Mouse (Mus musculus): ENCODE data around the gene Ppargc1a. TPM values are rescaled to one million over a fixed set of nuclear protein-coding genes. Genes with fewer than 3 reads are reported as not detected.

Gene Ppargc1a
- total and polyA plus RNA-seq, 3 experiments = 0.22 TPM; not detected in 2

DNA sequence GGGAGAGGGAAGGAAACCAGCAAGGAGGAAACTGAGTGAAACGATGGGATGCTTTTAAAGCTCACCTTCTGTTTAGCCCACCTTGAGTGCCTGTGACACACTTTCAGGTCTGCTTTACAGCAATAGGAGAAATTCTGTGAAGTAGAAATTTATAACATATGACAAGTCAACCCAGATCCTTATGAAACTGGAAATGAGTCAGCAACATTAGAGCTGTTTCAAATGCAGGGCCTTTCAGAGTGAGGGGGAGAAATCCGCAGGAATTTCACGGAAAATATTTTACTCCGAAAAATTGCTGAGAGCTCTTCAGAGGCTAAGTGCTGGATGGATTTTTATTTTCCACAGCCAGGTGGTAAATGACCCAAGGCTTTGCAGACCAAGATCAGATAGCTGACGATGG, 133.6 kb downstream of the Ppargc1a start:
- no peaks in the 10 kb centered on the region for H3K36me3 ChIP-seq (replicated peaks)
- no peak for ATAC-seq (ENCODE audit: extremely low read depth, insufficient number of reproducible peaks, low FRiP score, poor library complexity, severe bottlenecking)
- no peak for TF ChIP-seq CTCF (IDR thresholded peaks at IDR 0.05; ENCODE audit: low read depth, low read length)
- TF ChIP-seq TAL1 (conservative IDR thresholded peaks at IDR 0.05; ENCODE audit: low read depth, low read length) = no peak
- TF ChIP-seq GATA2 (IDR thresholded peaks at IDR 0.05; ENCODE audit: borderline replicate concordance, low read depth, low read length) = no peak
- no peak for TF ChIP-seq POLR2AphosphoS5 (IDR thresholded peaks at IDR 0.05; ENCODE audit: insufficient replicate concordance, low read depth, low read length)
- no peak for TF ChIP-seq GATA1 (IDR thresholded peaks at IDR 0.05; ENCODE audit: borderline replicate concordance, low read length)

DNA sequence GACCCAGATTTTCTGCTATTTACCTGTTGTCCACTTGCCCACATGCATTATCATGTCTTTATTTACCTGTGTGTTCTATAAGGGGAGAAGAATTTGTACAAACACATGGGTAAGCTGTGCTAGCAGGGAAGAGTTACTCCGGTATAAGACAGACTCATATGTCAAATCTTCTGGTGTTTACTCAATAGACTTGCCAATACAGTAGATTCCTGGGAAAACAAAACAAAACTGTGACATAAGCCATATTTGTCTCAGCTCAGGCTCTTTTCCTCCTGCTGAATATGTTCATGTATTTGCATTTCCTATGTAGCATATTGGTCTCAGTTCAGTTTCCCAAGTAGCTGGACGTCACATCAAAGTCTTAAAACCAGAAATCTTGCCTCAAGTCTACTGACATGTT, 135.0 kb downstream of the Ppargc1a start:
- TF ChIP-seq GATA2 (IDR thresholded peaks at IDR 0.05; ENCODE audit: borderline replicate concordance, low read depth, low read length) (no peak), CTCF (IDR thresholded peaks at IDR 0.05; ENCODE audit: low read depth, low read length) (no peak), POLR2AphosphoS5 (IDR thresholded peaks at IDR 0.05; ENCODE audit: insufficient replicate concordance, low read depth, low read length) (no peak), GATA1 (IDR thresholded peaks at IDR 0.05; ENCODE audit: borderline replicate concordance, low read length) (no peak), TAL1 (conservative IDR thresholded peaks at IDR 0.05; ENCODE audit: low read depth, low read length) (no peak)
- H3K27me3 ChIP-seq (ENCODE audit: insufficient read depth, low read length) = no peaks in the 10 kb centered on the region
- ATAC-seq (ENCODE audit: extremely low read depth, insufficient number of reproducible peaks, low FRiP score, poor library complexity, severe bottlenecking) = no peak
- no peaks in the 10 kb centered on the region; the same call in 1 of the 2 replicates for H3K9me3 ChIP-seq (replicated peaks)
- DNase-seq (ENCODE audit: low spot score) = no peak
- no peaks in the 10 kb centered on the region for H3K4me1 ChIP-seq (ENCODE audit: insufficient read depth, low read depth, low read length)
- H3K4me3 ChIP-seq (ENCODE audit: low read depth, low read length) = no peak overlapping the region
- H3K36me3 ChIP-seq (replicated peaks) = no peaks in the 10 kb centered on the region

More for the DNA sequence above, 133.6 kb downstream of the Ppargc1a start:
- Histone ChIP-seq H3K9me3 (replicated peaks) (no peaks in the 10 kb centered on the region; the same call in 1 of the 2 replicates), H3K27me3 (ENCODE audit: insufficient read depth, low read length) (no peaks in the 10 kb centered on the region), H3K4me1 (ENCODE audit: insufficient read depth, low read depth, low read length) (no peaks in the 10 kb centered on the region), H3K4me3 (ENCODE audit: low read depth, low read length) (no peak overlapping the region)
- DNase-seq (ENCODE audit: low spot score) = no peak

DNA sequence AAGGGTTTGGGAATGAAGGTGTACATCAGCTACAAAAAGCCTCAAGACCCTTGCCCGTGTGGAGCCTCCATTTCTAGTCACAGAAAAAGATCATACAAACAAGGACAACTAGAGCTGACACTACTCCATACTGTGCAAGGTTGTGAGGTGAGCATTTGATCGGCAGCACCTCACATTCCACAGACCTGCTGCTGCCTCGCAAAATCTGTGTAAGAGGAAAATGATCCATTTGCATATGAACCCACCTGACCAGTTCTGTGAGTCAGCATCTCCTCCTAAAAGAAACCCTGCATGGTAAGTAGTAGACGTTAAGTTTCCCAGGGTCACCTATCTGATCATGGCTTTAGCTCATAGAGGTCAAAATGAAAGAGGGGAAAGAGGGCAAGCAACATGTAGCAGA, 135.5 kb downstream of the Ppargc1a start:
- H3K4me1 ChIP-seq (ENCODE audit: insufficient read depth, low read depth, low read length) = no peaks in the 10 kb centered on the region
- H3K27me3 ChIP-seq (ENCODE audit: insufficient read depth, low read length) = no peaks in the 10 kb centered on the region
- TF ChIP-seq TAL1 (conservative IDR thresholded peaks at IDR 0.05; ENCODE audit: low read depth, low read length) = no peak
- TF ChIP-seq POLR2AphosphoS5 (IDR thresholded peaks at IDR 0.05; ENCODE audit: insufficient replicate concordance, low read depth, low read length) = no peak
- TF ChIP-seq GATA2 (IDR thresholded peaks at IDR 0.05; ENCODE audit: borderline replicate concordance, low read depth, low read length) = no peak
- TF ChIP-seq CTCF (IDR thresholded peaks at IDR 0.05; ENCODE audit: low read depth, low read length) = no peak
- no peak for TF ChIP-seq GATA1 (IDR thresholded peaks at IDR 0.05; ENCODE audit: borderline replicate concordance, low read length)
- no peak overlapping the region for H3K4me3 ChIP-seq (ENCODE audit: low read depth, low read length)
- H3K36me3 ChIP-seq (replicated peaks) = no peaks in the 10 kb centered on the region
- no peaks in the 10 kb centered on the region for H3K9me3 ChIP-seq (replicated peaks)
- no peak for DNase-seq (ENCODE audit: low spot score)
- no peak for ATAC-seq (ENCODE audit: extremely low read depth, insufficient number of reproducible peaks, low FRiP score, poor library complexity, severe bottlenecking)

DNA sequence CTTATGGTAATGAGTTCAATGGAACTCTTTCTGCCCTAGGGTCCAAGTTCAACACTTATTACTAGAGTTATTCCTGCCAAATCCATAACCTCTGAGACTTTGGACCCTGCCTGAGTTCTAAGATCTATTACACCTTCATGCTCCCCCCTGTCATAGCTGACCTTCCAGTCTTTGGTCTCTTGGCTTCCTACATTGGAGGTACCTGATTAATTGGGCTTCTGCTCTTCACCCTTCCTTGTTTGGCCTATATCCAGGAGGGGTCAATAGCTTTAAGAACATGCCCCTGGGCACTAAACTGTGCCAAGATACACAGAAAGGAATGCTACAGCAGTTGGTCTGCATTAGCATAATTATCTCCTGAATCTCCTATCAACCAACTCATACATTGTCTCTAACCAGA, 141.1 kb downstream of the Ppargc1a start:
- no peak for ATAC-seq (ENCODE audit: extremely low read depth, insufficient number of reproducible peaks, low FRiP score, poor library complexity, severe bottlenecking)
- Histone ChIP-seq H3K4me1 (ENCODE audit: insufficient read depth, low read depth, low read length) (no peaks in the 10 kb centered on the region), H3K27me3 (ENCODE audit: insufficient read depth, low read length) (no peaks in the 10 kb centered on the region), H3K36me3 (replicated peaks) (no peaks in the 10 kb centered on the region), H3K9me3 (replicated peaks) (no peaks in the 10 kb centered on the region), H3K4me3 (ENCODE audit: low read depth, low read length) (no peak overlapping the region)
- no peak for DNase-seq (ENCODE audit: low spot score)
- TF ChIP-seq GATA2 (IDR thresholded peaks at IDR 0.05; ENCODE audit: borderline replicate concordance, low read depth, low read length) (no peak), CTCF (IDR thresholded peaks at IDR 0.05; ENCODE audit: low read depth, low read length) (no peak), GATA1 (IDR thresholded peaks at IDR 0.05; ENCODE audit: borderline replicate concordance, low read length) (no peak), TAL1 (conservative IDR thresholded peaks at IDR 0.05; ENCODE audit: low read depth, low read length) (no peak), POLR2AphosphoS5 (IDR thresholded peaks at IDR 0.05; ENCODE audit: insufficient replicate concordance, low read depth, low read length) (no peak)

DNA sequence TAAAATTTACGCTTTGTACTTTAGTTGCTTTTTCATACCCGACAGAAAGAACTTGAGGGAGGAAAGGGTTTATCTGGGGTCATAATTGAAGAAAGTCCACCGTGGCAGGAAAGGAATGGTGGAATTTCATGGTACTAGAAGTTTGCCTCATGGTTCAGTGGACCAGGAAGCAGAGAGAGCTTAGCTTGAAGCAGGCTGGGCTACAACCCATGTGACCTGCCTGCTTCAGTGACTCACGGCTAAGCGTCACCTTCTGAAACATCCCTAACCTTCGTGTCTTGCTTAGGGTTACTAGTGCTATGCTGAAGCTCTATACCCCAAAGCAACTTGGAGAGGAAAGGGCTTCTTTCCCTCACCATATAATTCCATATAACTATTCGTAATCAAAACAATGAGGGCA, 151.1 kb downstream of the Ppargc1a start:
- Histone ChIP-seq H3K27me3 (ENCODE audit: insufficient read depth, low read length) (no peaks in the 10 kb centered on the region), H3K4me1 (ENCODE audit: insufficient read depth, low read depth, low read length) (no peaks in the 10 kb centered on the region)
- ATAC-seq (ENCODE audit: extremely low read depth, insufficient number of reproducible peaks, low FRiP score, poor library complexity, severe bottlenecking) = no peak

DNA sequence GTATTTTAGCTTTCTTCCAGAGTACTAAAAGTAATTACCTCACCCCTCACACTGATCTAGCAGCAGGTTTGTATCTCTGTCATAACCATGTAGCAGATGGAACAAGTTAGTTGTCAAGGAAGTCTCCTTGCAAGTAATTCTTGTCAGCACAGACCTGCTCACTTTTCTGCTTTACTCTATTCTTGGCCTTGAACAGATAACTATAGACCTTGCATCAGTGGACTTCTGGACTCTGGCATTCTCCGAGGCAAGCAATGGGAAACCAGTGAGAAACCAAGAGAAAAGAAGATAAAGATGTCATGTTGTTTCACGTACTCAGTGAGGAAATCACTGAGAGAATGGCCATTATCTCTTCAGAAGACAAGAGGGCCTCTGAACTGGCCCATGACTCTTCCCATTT, 152.1 kb downstream of the Ppargc1a start:
- Histone ChIP-seq H3K4me3 (ENCODE audit: low read depth, low read length) (no peak overlapping the region), H3K27me3 (ENCODE audit: insufficient read depth, low read length) (no peaks in the 10 kb centered on the region), H3K36me3 (replicated peaks) (no peaks in the 10 kb centered on the region), H3K9me3 (replicated peaks) (peaks cover 2% of the 10 kb centered on the region), H3K4me1 (ENCODE audit: insufficient read depth, low read depth, low read length) (no peaks in the 10 kb centered on the region)
- TF ChIP-seq POLR2AphosphoS5 (IDR thresholded peaks at IDR 0.05; ENCODE audit: insufficient replicate concordance, low read depth, low read length) (no peak), GATA1 (IDR thresholded peaks at IDR 0.05; ENCODE audit: borderline replicate concordance, low read length) (no peak), GATA2 (IDR thresholded peaks at IDR 0.05; ENCODE audit: borderline replicate concordance, low read depth, low read length) (no peak), CTCF (IDR thresholded peaks at IDR 0.05; ENCODE audit: low read depth, low read length) (no peak), TAL1 (conservative IDR thresholded peaks at IDR 0.05; ENCODE audit: low read depth, low read length) (no peak)
- DNase-seq (ENCODE audit: low spot score) (no peak), ATAC-seq (ENCODE audit: extremely low read depth, insufficient number of reproducible peaks, low FRiP score, poor library complexity, severe bottlenecking) (no peak)

More for the DNA sequence above, 151.1 kb downstream of the Ppargc1a start:
- H3K9me3 ChIP-seq (replicated peaks) = peaks cover 2% of the 10 kb centered on the region
- no peak for TF ChIP-seq CTCF (IDR thresholded peaks at IDR 0.05; ENCODE audit: low read depth, low read length)
- TF ChIP-seq TAL1 (conservative IDR thresholded peaks at IDR 0.05; ENCODE audit: low read depth, low read length) = no peak
- TF ChIP-seq GATA2 (IDR thresholded peaks at IDR 0.05; ENCODE audit: borderline replicate concordance, low read depth, low read length) = no peak
- TF ChIP-seq GATA1 (IDR thresholded peaks at IDR 0.05; ENCODE audit: borderline replicate concordance, low read length) = no peak
- H3K36me3 ChIP-seq (replicated peaks) = no peaks in the 10 kb centered on the region
- H3K4me3 ChIP-seq (ENCODE audit: low read depth, low read length) = no peak overlapping the region
- DNase-seq (ENCODE audit: low spot score) = no peak

Measured in G1E (cell line).